Mouse (Mus musculus): ENCODE results near the gene Mpped2. TPM values are rescaled to one million over a fixed set of nuclear protein-coding genes. Genes with fewer than 3 reads are reported as not detected.

Gene Mpped2
- total RNA-seq, 2 experiments from 2014 or later = not detected

- ATAC-seq (replicated peaks; ENCODE audit: poor library complexity, severe bottlenecking) = no peak
These were observed 2.6 kb downstream of the Mpped2 start for GRCm38 (mm10) chr2:106695734-106696022.

- ATAC-seq (replicated peaks; ENCODE audit: poor library complexity, severe bottlenecking) = no peak
These were observed 3.3 kb downstream of the Mpped2 start for GRCm38 (mm10) chr2:106696372-106696771.

GRCm38 (mm10) chr2:106705664-106706063 is 12.6 kb downstream of the Mpped2 start:
- no peak for ATAC-seq (replicated peaks; ENCODE audit: poor library complexity, severe bottlenecking)

GRCm38 (mm10) chr2:106707136-106707535 is 14.1 kb downstream of the Mpped2 start:
- no peak for ATAC-seq (replicated peaks; ENCODE audit: poor library complexity, severe bottlenecking)

- ATAC-seq (replicated peaks; ENCODE audit: poor library complexity, severe bottlenecking) = no peak
These were observed 17.9 kb downstream of the Mpped2 start for GRCm38 (mm10) chr2:106710862-106711477.

- no peak for ATAC-seq (replicated peaks; ENCODE audit: poor library complexity, severe bottlenecking)
These were observed 18.4 kb downstream of the Mpped2 start for GRCm38 (mm10) chr2:106711506-106711905.

GRCm38 (mm10) chr2:106713151-106713550 is 20.1 kb downstream of the Mpped2 start:
- no peak for ATAC-seq (replicated peaks; ENCODE audit: poor library complexity, severe bottlenecking)

- ATAC-seq (replicated peaks; ENCODE audit: poor library complexity, severe bottlenecking) = no peak
These were observed 22.8 kb downstream of the Mpped2 start for GRCm38 (mm10) chr2:106715674-106716364.

GRCm38 (mm10) chr2:106716365-106716717 is 23.3 kb downstream of the Mpped2 start:
- ATAC-seq (replicated peaks; ENCODE audit: poor library complexity, severe bottlenecking) = no peak

- ATAC-seq (replicated peaks; ENCODE audit: poor library complexity, severe bottlenecking) = no peak
These were observed 25.8 kb downstream of the Mpped2 start for GRCm38 (mm10) chr2:106718888-106719287.

- ATAC-seq (replicated peaks; ENCODE audit: poor library complexity, severe bottlenecking) = no peak
These were observed 26.4 kb downstream of the Mpped2 start for GRCm38 (mm10) chr2:106719434-106719833.

- no peak for ATAC-seq (replicated peaks; ENCODE audit: poor library complexity, severe bottlenecking)
These were observed 27.6 kb downstream of the Mpped2 start for GRCm38 (mm10) chr2:106720644-106721043.

GRCm38 (mm10) chr2:106722020-106722419 is 29.0 kb downstream of the Mpped2 start:
- no peak for ATAC-seq (replicated peaks; ENCODE audit: poor library complexity, severe bottlenecking)

GRCm38 (mm10) chr2:106729951-106730564 is 37.0 kb downstream of the Mpped2 start:
- no peak for ATAC-seq (replicated peaks; ENCODE audit: poor library complexity, severe bottlenecking)

- no peak for ATAC-seq (replicated peaks; ENCODE audit: poor library complexity, severe bottlenecking)
These were observed 37.5 kb downstream of the Mpped2 start for GRCm38 (mm10) chr2:106730608-106731007.

- ATAC-seq (replicated peaks; ENCODE audit: poor library complexity, severe bottlenecking) = no peak
These were observed 38.4 kb downstream of the Mpped2 start for GRCm38 (mm10) chr2:106731478-106731877.

- no peak for ATAC-seq (replicated peaks; ENCODE audit: poor library complexity, severe bottlenecking)
These were observed 39.1 kb downstream of the Mpped2 start for GRCm38 (mm10) chr2:106732171-106732570.

- ATAC-seq (replicated peaks; ENCODE audit: poor library complexity, severe bottlenecking) = no peak
These were observed 40.3 kb downstream of the Mpped2 start for GRCm38 (mm10) chr2:106733396-106733795.

GRCm38 (mm10) chr2:106734004-106734403 is 40.9 kb downstream of the Mpped2 start:
- ATAC-seq (replicated peaks; ENCODE audit: poor library complexity, severe bottlenecking) = no peak

GRCm38 (mm10) chr2:106735211-106735610 is 42.1 kb downstream of the Mpped2 start:
- no peak for ATAC-seq (replicated peaks; ENCODE audit: poor library complexity, severe bottlenecking)

- ATAC-seq (replicated peaks; ENCODE audit: poor library complexity, severe bottlenecking) = no peak
These were observed 42.8 kb downstream of the Mpped2 start for GRCm38 (mm10) chr2:106735792-106736359.

- ATAC-seq (replicated peaks; ENCODE audit: poor library complexity, severe bottlenecking) = no peak
These were observed 45.9 kb downstream of the Mpped2 start for GRCm38 (mm10) chr2:106738951-106739350.
